Mouse (Mus musculus) macrophage (primary cell): ENCODE data around the gene Cycs. TPM values are rescaled to one million over a fixed set of nuclear protein-coding genes. Genes with fewer than 3 reads are reported as not detected.

Experiments used
- H3K27ac ChIP-seq: fragments of 350-480 bp; formaldehyde crosslinking; 2 replicates; pipeline ENCODE4 v1.9.0; 2021
- H3K36me3 ChIP-seq: fragments of 350-480 bp; formaldehyde crosslinking; 2 replicates; pipeline ENCODE4 v1.9.0; 2021; ENCODE audit errors: inconsistent target
- H3K4me3 ChIP-seq: fragments of 350-480 bp; formaldehyde crosslinking; 2 replicates; pipeline ENCODE4 v1.9.0; 2021; ENCODE audit errors: inconsistent target
- H3K79me2 ChIP-seq: fragments of 350-480 bp; formaldehyde crosslinking; 2 replicates; pipeline ENCODE4 v1.9.0; 2021; ENCODE audit errors: inconsistent target
- WGBS: methylation state at CpG from one replicate; pipeline ENCODE4 v1.1.7; 2026; ENCODE audit warnings: inconsistent platforms; ENCODE audit not compliant: missing documents; 5-methylcytosine and 5-hydroxymethylcytosine counted together
- polyA plus RNA-seq: library from polyadenylated mRNA; stranded (reverse); fragments of 250-400 nt; gene quantifications from 3 replicates; pipeline ENCODE4 v1.2.4, GENCODE M21; 2018; ENCODE audit warnings: inconsistent platforms
- total RNA-seq, 78 experiments: library from RNA; depleted of rRNA; stranded (reverse); fragments of 250-400 nt; gene quantifications; 1 replicate in 9 of 78; 2 replicates in 24 of 78; 3 replicates in 43 of 78; 4 replicates in 2 of 78; pipeline ENCODE4 v1.2.4; 2018; ENCODE audit warnings: inconsistent platforms in 56 of 78

The Cycs gene
- 10 to 100 TPM in 24 of 26 experiments, 1 to 10 TPM in 2; 6.7 to 62.4 (median 31.4) TPM for total RNA-seq (2018; cell fraction: chromatin; rRNA removed)
- total RNA-seq (2018; cell fraction: cytosol; rRNA removed): 10 to 100 TPM; 19.2 to 63.2 (median 39.1) TPM
- 10 to 100 TPM in 25 of 26 experiments, 1 to 10 TPM in 1; 9.3 to 63.4 (median 40.1) TPM for total RNA-seq (2018; cell fraction: nucleus; rRNA removed)
- polyA plus RNA-seq: 21.5 to 68.4 TPM (median 62.2 TPM) in 3 replicates

- Histone ChIP-seq H3K27ac (peak within 1 kb of the TSS; percentile 68), H3K36me3 (no peaks in the 10 kb centered on the region), H3K79me2 (peaks cover 14% of the 10 kb centered on the region), H3K4me3 (peak within 1 kb of the TSS; percentile 96)
- under 1% methylated on average over 78 of the region's 78 CpGs for WGBS
These were observed at the start of gene Cycs for GRCm38 (mm10) chr6:50566141-50566996. Gene Cycs (minus strand): TSS chr6:50566538.

- Histone ChIP-seq H3K36me3 (no peaks in the 10 kb centered on the region), H3K4me3 (no peak overlapping the region), H3K79me2 (no peaks in the 10 kb centered on the region), H3K27ac (no peak overlapping the region)
- 20% methylated on average over 4 of the region's 4 CpGs for WGBS
These were observed 35.3 kb upstream of the Cycs start for GRCm38 (mm10) chr6:50601620-50602019.

DNA sequence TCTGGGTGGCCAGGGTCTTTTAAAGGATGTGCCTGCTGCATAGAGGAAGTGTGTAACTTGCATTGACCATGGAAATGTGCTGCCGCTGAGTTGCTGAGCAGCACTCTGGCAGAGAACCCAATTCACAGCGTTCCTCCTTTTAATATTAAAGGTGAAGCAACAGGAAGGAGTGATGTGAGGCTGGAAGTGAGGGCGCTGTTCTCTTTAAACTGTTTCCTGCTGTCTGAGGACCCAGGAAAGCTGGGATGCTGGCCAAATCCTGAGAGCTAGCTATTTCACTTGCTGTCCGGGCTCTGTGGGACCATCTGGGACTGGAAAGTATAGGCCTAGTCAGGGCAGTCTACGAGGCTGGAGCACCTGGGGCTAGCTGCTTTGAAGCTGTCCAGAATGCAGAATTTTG, 32.2 kb upstream of the Cycs start:
- Histone ChIP-seq H3K4me3 (no peak overlapping the region), H3K79me2 (no peaks in the 10 kb centered on the region), H3K36me3 (no peaks in the 10 kb centered on the region), H3K27ac (no peak overlapping the region)
- 22% methylated on average over 5 of the region's 5 CpGs for WGBS

DNA sequence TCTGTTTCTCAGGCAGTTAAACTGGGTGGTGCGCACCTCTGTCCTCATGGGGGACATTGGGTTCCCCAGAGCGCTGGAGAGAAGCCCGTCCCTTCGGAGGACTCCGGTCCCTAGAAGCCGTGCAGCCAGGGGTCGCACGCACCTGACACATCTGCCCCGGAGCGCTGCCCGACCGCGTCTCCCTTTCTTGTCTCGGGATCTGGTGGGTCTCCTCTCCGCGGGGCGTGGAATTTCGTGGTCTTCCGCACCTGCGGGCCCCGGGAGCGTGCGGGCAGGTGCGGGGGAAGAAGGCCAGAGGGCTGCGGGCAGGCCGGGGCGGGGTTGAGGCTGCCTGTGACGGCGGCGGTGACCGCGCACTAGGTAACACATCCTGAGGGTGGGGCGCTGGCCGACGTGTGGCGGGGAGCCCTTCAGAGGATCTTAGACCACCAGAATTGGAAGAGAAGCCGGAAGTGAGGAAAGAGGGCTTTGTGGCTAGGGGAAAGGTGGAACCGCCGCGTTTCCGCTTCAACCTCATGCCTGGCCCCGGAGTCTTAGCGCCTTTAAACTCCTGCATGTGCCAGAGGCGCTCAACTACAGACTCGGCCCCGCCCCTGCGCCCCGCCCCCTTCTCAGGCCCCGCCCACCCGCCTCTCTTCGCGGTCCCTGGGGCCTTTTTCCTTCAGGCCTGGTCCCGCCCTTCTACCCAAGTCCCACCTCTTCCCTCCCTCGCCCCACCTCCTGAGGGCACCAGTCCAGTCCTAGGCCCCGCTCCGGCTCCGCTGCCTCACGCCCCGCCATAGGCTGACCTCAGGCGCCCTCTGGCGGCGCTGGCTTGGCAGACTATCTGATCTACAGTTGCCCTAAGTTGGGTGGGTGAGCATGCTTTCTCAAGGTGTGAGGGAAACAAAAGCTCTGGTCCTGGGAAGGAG, 30.2 kb upstream of the Cycs start, which contains the start of gene 4921507P07Rik:
4921507P07Rik (minus strand) TSS at position 332 of the 911 bp plus-strand sequence.
- Histone ChIP-seq H3K27ac (no peak within 1 kb of the TSS), H3K79me2 (no peaks in the 10 kb centered on the region), H3K4me3 (no peak within 1 kb of the TSS; the same call in 1 of the 2 replicates), H3K36me3 (no peaks in the 10 kb centered on the region)
- 2% methylated on average over 58 of the region's 62 CpGs for WGBS

GRCm38 (mm10) chr6:50594372-50594771, 28.0 kb upstream of the Cycs start:
- Histone ChIP-seq H3K79me2 (no peaks in the 10 kb centered on the region), H3K4me3 (no peak overlapping the region), H3K27ac (no peak overlapping the region), H3K36me3 (no peaks in the 10 kb centered on the region)
- WGBS: 89% methylated on average over 2 of the region's 2 CpGs

DNA sequence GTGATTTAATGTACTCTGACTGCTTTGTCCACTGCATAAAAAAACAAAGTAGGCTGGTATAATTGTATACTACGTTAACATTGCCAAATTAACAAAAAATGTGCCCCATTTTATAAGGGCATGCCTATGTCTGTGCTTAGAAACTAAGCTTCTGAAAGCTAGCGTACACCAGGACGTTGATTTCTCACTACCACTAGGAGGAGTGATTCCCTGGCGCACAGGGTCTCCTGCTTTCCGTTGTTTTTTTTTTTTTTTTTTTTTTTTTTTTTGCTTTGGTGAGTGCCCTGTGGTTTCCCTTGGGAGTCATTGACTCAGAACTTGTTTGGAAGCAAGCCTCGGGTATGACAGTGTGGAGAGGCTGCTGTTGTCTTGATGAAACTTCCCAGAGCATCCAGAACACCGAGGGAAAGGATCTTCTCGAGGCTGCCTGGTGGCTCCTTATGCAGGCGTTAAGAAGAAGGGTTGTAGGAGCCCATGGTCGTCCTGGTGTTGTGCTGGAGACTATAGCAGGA, 27.1 kb upstream of the Cycs start:
- 93% methylated on average over 10 of the region's 10 CpGs for WGBS
- Histone ChIP-seq H3K4me3 (no peak overlapping the region), H3K27ac (no peak overlapping the region)

DNA sequence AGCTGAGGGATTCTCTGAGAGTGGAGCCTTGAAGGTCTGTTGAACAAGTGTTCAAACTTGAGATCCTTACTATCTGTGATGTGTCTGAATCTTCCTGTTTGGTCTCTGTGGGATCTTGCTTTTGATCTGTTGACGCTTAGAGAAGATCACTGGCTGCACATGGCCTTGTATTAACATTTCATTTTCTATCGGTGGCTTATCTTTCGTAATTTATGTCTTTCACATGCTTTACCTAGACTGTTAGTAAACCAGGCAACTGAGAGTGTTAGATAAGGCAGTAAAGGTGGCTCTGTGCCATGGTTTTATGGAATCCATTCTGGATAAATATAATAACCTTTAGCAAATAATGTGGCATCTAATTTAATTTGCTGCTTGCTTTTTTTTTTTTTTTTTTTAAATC, 23.9 kb upstream of the Cycs start:
- Histone ChIP-seq H3K36me3 (no peaks in the 10 kb centered on the region), H3K79me2 (no peaks in the 10 kb centered on the region), H3K4me3 (no peak overlapping the region), H3K27ac (no peak overlapping the region)
- WGBS: 84% methylated on average over 3 of the region's 3 CpGs

More for the DNA sequence above, 27.1 kb upstream of the Cycs start:
- H3K36me3 ChIP-seq: no peaks in the 10 kb centered on the region
- no peaks in the 10 kb centered on the region for H3K79me2 ChIP-seq

DNA sequence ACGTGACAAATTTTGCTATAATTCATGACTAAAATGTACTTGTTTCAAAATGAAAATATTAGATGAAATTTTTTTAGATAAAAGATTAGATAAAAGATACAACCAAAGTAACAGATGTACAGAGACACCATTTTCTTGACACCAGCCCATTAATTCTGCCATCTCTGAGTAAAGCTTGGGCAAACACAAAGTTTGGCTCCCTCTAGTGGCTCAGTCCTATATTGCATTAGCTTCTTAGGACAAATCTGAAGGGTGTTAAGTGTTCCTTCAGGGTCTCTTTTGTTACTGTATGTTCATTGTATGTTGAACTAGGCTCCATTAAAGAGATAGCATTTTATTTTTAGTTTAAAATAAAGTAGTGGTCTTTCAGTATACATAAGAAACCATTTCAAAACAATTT, 21.9 kb upstream of the Cycs start:
- Histone ChIP-seq H3K36me3 (no peaks in the 10 kb centered on the region), H3K4me3 (no peak overlapping the region), H3K79me2 (no peaks in the 10 kb centered on the region), H3K27ac (no peak overlapping the region)
- 86% methylated on average over 1 of the region's 1 CpGs for WGBS

- no peaks in the 10 kb centered on the region for H3K36me3 ChIP-seq
- no peaks in the 10 kb centered on the region for H3K79me2 ChIP-seq
- WGBS: 41% methylated on average over 2 of the region's 2 CpGs
- no peak overlapping the region for H3K27ac ChIP-seq
- no peak overlapping the region for H3K4me3 ChIP-seq
These were observed 21.1 kb upstream of the Cycs start for GRCm38 (mm10) chr6:50587412-50587811.

- Histone ChIP-seq H3K27ac (no peak overlapping the region), H3K79me2 (no peaks in the 10 kb centered on the region), H3K4me3 (no peak overlapping the region), H3K36me3 (no peaks in the 10 kb centered on the region)
- 97% methylated on average over 5 of the region's 5 CpGs for WGBS
These were observed 20.0 kb upstream of the Cycs start for GRCm38 (mm10) chr6:50586316-50586715.

GRCm38 (mm10) chr6:50585733-50586132, 19.4 kb upstream of the Cycs start:
- Histone ChIP-seq H3K27ac (no peak overlapping the region), H3K4me3 (no peak overlapping the region), H3K36me3 (no peaks in the 10 kb centered on the region), H3K79me2 (no peaks in the 10 kb centered on the region)
- WGBS: 94% methylated on average over 7 of the region's 7 CpGs

GRCm38 (mm10) chr6:50571661-50572060, 5.3 kb upstream of the Cycs start:
- H3K79me2 ChIP-seq: 0 out of 2 replicates have a peak, but pooled peaks cover 5% of the 10 kb centered on the region
- no peaks in the 10 kb centered on the region for H3K36me3 ChIP-seq
- 86% methylated on average over 1 of the region's 1 CpGs for WGBS
- H3K4me3 ChIP-seq: no peak overlapping the region
- H3K27ac ChIP-seq: no peak overlapping the region

GRCm38 (mm10) chr6:50566997-50567255, 588 bp upstream of the Cycs start:
- peak overlapping the region; percentile 52 for H3K27ac ChIP-seq
- H3K36me3 ChIP-seq: no peaks in the 10 kb centered on the region
- H3K4me3 ChIP-seq: peak overlapping the region; percentile 59
- peaks cover 14% of the 10 kb centered on the region for H3K79me2 ChIP-seq
- WGBS: 13% methylated on average over 6 of the region's 6 CpGs

DNA sequence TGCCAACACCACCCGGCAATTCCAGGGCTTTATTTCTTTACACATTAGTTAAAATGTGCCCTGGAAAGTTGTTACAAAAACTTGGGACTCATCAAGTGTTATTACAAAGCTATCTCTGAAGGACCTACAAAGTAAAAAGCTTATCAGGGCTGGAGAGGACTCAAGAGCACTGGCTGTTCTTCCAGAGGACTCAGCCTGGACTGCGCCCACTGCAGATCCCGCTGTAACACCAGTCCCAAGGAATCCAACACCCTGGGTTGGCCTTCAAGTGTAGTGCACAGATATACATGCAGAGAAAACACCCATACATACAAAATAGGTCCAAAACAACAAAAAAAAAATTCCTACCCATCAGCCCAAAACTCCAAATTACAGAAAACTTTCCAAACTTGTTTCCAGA, 2.7 kb downstream of the Cycs start:
- H3K79me2 ChIP-seq: peaks cover 14% of the 10 kb centered on the region
- 94% methylated on average over 3 of the region's 3 CpGs for WGBS

More for the DNA sequence above, 2.7 kb downstream of the Cycs start:
- H3K36me3 ChIP-seq: no peaks in the 10 kb centered on the region
- no peak overlapping the region for H3K27ac ChIP-seq
- no peak overlapping the region for H3K4me3 ChIP-seq
